Mouse (Mus musculus): ENCODE results near the gene Bcas1.

Gene Bcas1

GRCm38 (mm10) chr2:170418748-170419147 lies 8.9 kb downstream of the Bcas1 start:
- no peak for DNase-seq (ENCODE audit: low read depth, low spot score)

GRCm38 (mm10) chr2:170411490-170412168 lies 16.0 kb downstream of the Bcas1 start:
- no peak for DNase-seq (ENCODE audit: low read depth, low spot score)

GRCm38 (mm10) chr2:170410677-170411489 lies 16.8 kb downstream of the Bcas1 start:
- DNase-seq (ENCODE audit: low read depth, low spot score), result no peak

- no peak for DNase-seq (ENCODE audit: low read depth, low spot score)
Measured at GRCm38 (mm10) chr2:170406438-170406837, 21.2 kb downstream of the Bcas1 start.

- no peak for DNase-seq (ENCODE audit: low read depth, low spot score)
Measured at GRCm38 (mm10) chr2:170404781-170405573, 22.7 kb downstream of the Bcas1 start.

GRCm38 (mm10) chr2:170403666-170404385 lies 23.8 kb downstream of the Bcas1 start:
- DNase-seq (ENCODE audit: low read depth, low spot score), result no peak

GRCm38 (mm10) chr2:170401211-170401799 lies 26.3 kb downstream of the Bcas1 start:
- DNase-seq (ENCODE audit: low read depth, low spot score), result peak; percentile 61

- DNase-seq (ENCODE audit: low read depth, low spot score), result no peak
Measured at GRCm38 (mm10) chr2:170400666-170401065, 27.0 kb downstream of the Bcas1 start.

GRCm38 (mm10) chr2:170391994-170392393 lies 35.7 kb downstream of the Bcas1 start:
- no peak for DNase-seq (ENCODE audit: low read depth, low spot score)

GRCm38 (mm10) chr2:170388320-170388719 lies 39.3 kb downstream of the Bcas1 start:
- DNase-seq (ENCODE audit: low read depth, low spot score), result no peak

- no peak for DNase-seq (ENCODE audit: low read depth, low spot score)
Measured at GRCm38 (mm10) chr2:170385556-170385955, 42.1 kb downstream of the Bcas1 start.

- no peak for DNase-seq (ENCODE audit: low read depth, low spot score)
Measured at GRCm38 (mm10) chr2:170384770-170385169, 42.9 kb downstream of the Bcas1 start.

GRCm38 (mm10) chr2:170373391-170373790 lies 54.3 kb downstream of the Bcas1 start:
- DNase-seq (ENCODE audit: low read depth, low spot score), result no peak

- no peak for DNase-seq (ENCODE audit: low read depth, low spot score)
Measured at GRCm38 (mm10) chr2:170365676-170366075, 62.0 kb downstream of the Bcas1 start.

- DNase-seq (ENCODE audit: low read depth, low spot score), result no peak
Measured at GRCm38 (mm10) chr2:170365271-170365670, 62.4 kb downstream of the Bcas1 start.

- DNase-seq (ENCODE audit: low read depth, low spot score), result no peak
Measured at GRCm38 (mm10) chr2:170356667-170357374, 70.8 kb downstream of the Bcas1 start.

GRCm38 (mm10) chr2:170354963-170355367 lies 72.7 kb downstream of the Bcas1 start:
- DNase-seq (ENCODE audit: low read depth, low spot score), result peak; percentile 70

- DNase-seq (ENCODE audit: low read depth, low spot score), result no peak
Measured at GRCm38 (mm10) chr2:170352273-170352672, 75.4 kb downstream of the Bcas1 start.

GRCm38 (mm10) chr2:170351847-170352246 lies 75.8 kb downstream of the Bcas1 start:
- DNase-seq (ENCODE audit: low read depth, low spot score), result no peak

GRCm38 (mm10) chr2:170349784-170350183 lies 77.9 kb downstream of the Bcas1 start:
- no peak for DNase-seq (ENCODE audit: low read depth, low spot score)

All from retina, postnatal 7 days (tissue).